Mouse (Mus musculus) stomach, postnatal 0 days (tissue): ENCODE measurements around the gene Batf2.

Experiments used
- CTCF ChIP-seq: IDR thresholded peaks from 2 replicates; pipeline ENCODE4 v1.5.1; 2016; ENCODE audit warnings: antibody characterized with exemption, low read depth, mild to moderate bottlenecking, moderate library complexity
- EP300 ChIP-seq: optimal IDR thresholded peaks from 2 replicates; pipeline ENCODE3; 2016; ENCODE audit warnings: antibody characterized with exemption

DNA sequence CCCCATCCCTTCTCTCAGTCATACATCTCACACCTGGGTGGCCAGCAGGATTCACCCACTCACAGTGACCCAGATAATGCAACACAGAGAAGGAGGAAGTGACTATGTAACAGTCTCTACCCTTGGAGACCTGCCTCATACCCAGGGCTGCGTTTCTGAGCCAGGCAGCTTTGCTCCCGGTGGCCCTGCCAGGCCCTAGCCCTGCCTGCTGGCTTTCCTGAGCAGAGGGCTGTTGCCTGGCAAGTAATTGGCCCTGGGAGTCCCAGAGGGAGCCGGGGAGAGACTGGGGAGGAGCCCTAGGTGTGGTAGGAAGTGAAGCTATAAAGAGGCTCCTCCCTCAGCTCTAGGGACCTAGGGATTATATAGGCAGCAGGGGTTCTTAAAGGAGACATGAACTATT lies 41.8 kb downstream of the Batf2 start:
- TF ChIP-seq CTCF (no peak), EP300 (no peak)
